Mouse (Mus musculus) kidney, postnatal 14 days (tissue): ENCODE data around the gene Slc9a5.

Experiments
- DNase-seq: peaks from one replicate; pipeline ENCODE4 v3.0.0; 2022; ENCODE audit warnings: mixed read lengths

Gene Slc9a5

GRCm38 (mm10) chr8:105355179-105356024, 6.8 kb downstream of the Slc9a5 start:
- DNase-seq = peak; percentile 65

- no peak for DNase-seq
Observed at GRCm38 (mm10) chr8:105356681-105357080, 8.0 kb downstream of the Slc9a5 start.

- DNase-seq = no peak
Observed at GRCm38 (mm10) chr8:105359208-105359607, 10.6 kb downstream of the Slc9a5 start.

GRCm38 (mm10) chr8:105359646-105360045, 11.0 kb downstream of the Slc9a5 start:
- DNase-seq = no peak

- DNase-seq = peak; percentile 79
Observed at GRCm38 (mm10) chr8:105361751-105362702, 13.4 kb downstream of the Slc9a5 start.

GRCm38 (mm10) chr8:105367107-105367506, 18.5 kb downstream of the Slc9a5 start:
- DNase-seq = no peak

- DNase-seq = no peak
Observed at GRCm38 (mm10) chr8:105372473-105372872, 23.8 kb downstream of the Slc9a5 start.

GRCm38 (mm10) chr8:105373032-105373431, 24.4 kb downstream of the Slc9a5 start, which contains the start of gene Plekhg4:
Plekhg4 (plus strand) TSS chr8:105373274.
- no peak for DNase-seq

GRCm38 (mm10) chr8:105374513-105374966, 25.9 kb downstream of the Slc9a5 start:
- no peak for DNase-seq

GRCm38 (mm10) chr8:105378673-105379072, 30.0 kb downstream of the Slc9a5 start:
- DNase-seq = peak; percentile 88

GRCm38 (mm10) chr8:105380308-105380707, 31.7 kb downstream of the Slc9a5 start:
- DNase-seq = no peak

- DNase-seq = no peak
Observed at GRCm38 (mm10) chr8:105384070-105384469, 35.4 kb downstream of the Slc9a5 start.

GRCm38 (mm10) chr8:105387151-105387550, 38.5 kb downstream of the Slc9a5 start:
- peak; percentile 76 for DNase-seq

GRCm38 (mm10) chr8:105389096-105389495, 40.5 kb downstream of the Slc9a5 start:
- DNase-seq = no peak

GRCm38 (mm10) chr8:105393089-105393787, 44.6 kb downstream of the Slc9a5 start:
- no peak for DNase-seq

GRCm38 (mm10) chr8:105393915-105394314, 45.3 kb downstream of the Slc9a5 start:
- DNase-seq = no peak

- peak; percentile 79 for DNase-seq
Observed at GRCm38 (mm10) chr8:105397747-105398146, 49.1 kb downstream of the Slc9a5 start.

GRCm38 (mm10) chr8:105400016-105400415, 51.4 kb downstream of the Slc9a5 start:
- DNase-seq = no peak

- DNase-seq = no peak
Observed at GRCm38 (mm10) chr8:105403467-105403866, 54.8 kb downstream of the Slc9a5 start.

- DNase-seq = no peak
Observed at GRCm38 (mm10) chr8:105404496-105404895, 55.9 kb downstream of the Slc9a5 start.

GRCm38 (mm10) chr8:105406416-105406815, 57.8 kb downstream of the Slc9a5 start:
- DNase-seq = no peak

GRCm38 (mm10) chr8:105408331-105408730, 59.7 kb downstream of the Slc9a5 start:
- no peak for DNase-seq

GRCm38 (mm10) chr8:105409947-105410346, 61.3 kb downstream of the Slc9a5 start:
- DNase-seq = no peak
